Mouse (Mus musculus) hindbrain, postnatal 0 days (tissue): ENCODE data around the gene Adamts4. TPM values are rescaled to one million over a fixed set of nuclear protein-coding genes. Genes with fewer than 3 reads are reported as not detected.
A peak's percentile ranks its signal among the peaks of the same experiment; 100 is the strongest.

Source experiments
- ATAC-seq: fragments of 200-750 bp; cut with Nextera tagmentation; 2 replicates; pipeline ENCODE4 v1.8.0; 2017; ENCODE audit warnings: mild to moderate bottlenecking, moderate TSS enrichment, moderate library complexity
- DNase-seq: peaks from one replicate; pipeline ENCODE4 v3.0.0-alpha.2; 2015; ENCODE audit warnings: low spot score
- H3K27ac ChIP-seq: fragments of 300-500 bp; sonication (generic); 2 replicates; pipeline ENCODE4 v1.5.1; 2014; ENCODE audit warnings: mild to moderate bottlenecking
- H3K27me3 ChIP-seq: fragments of 300-500 bp; sonication (generic); 2 replicates; pipeline ENCODE4 v1.6.1; 2014; ENCODE audit warnings: low read length, mixed read lengths; ENCODE audit not compliant: insufficient read depth
- H3K36me3 ChIP-seq: fragments of 300-500 bp; sonication (generic); 2 replicates; pipeline ENCODE4 v1.6.1; 2014; ENCODE audit warnings: low read length, mixed read lengths; ENCODE audit not compliant: insufficient read depth
- H3K4me1 ChIP-seq: fragments of 300-500 bp; sonication (generic); 2 replicates; pipeline ENCODE4 v1.6.1; 2014; ENCODE audit warnings: antibody characterized with exemption, low read length, mixed read lengths; ENCODE audit not compliant: insufficient read depth
- H3K4me2 ChIP-seq: fragments of 300-500 bp; sonication (generic); 2 replicates; pipeline ENCODE4 v1.6.1; 2014; ENCODE audit warnings: low read depth, mild to moderate bottlenecking, low read length, moderate library complexity, mixed read lengths
- H3K4me3 ChIP-seq: fragments of 300-500 bp; sonication (generic); 2 replicates; pipeline ENCODE4 v1.5.1; 2014; ENCODE audit warnings: low read length
- H3K9ac ChIP-seq: fragments of 300-500 bp; sonication (generic); replicated peaks from 2 replicates; pipeline ENCODE4 v1.6.1; 2014; ENCODE audit warnings: mild to moderate bottlenecking, low read length, moderate library complexity, mixed read lengths
- H3K9me3 ChIP-seq: fragments of 300-500 bp; sonication (generic); 2 replicates; pipeline ENCODE4 v1.6.1; 2016; ENCODE audit warnings: low read length, mixed read lengths
- CTCF ChIP-seq: IDR thresholded peaks from 2 replicates; pipeline ENCODE4 v1.5.1; 2016; ENCODE audit warnings: antibody characterized with exemption, control low read depth, low read depth
- WGBS: fragments of 180-500 bp; shearing (Covaris S2); extraction: QIAGEN DNeasy Blood & Tissue Kit; methylation state at CpG from one replicate; pipeline ENCODE4 v1.1.7; 2014; 5-methylcytosine and 5-hydroxymethylcytosine counted together
- polyA plus RNA-seq: library from polyadenylated mRNA; unstranded; fragments of >200 nt; fragmentation: Nextera tagmentation; extraction: Ambion mirVana; gene quantifications from 2 replicates; pipeline ENCODE4 v1.2.1, GENCODE M21; 2015
- total RNA-seq: library from RNA; depleted of rRNA; stranded (reverse); fragments of >200 nt; gene quantifications from 2 replicates; pipeline ENCODE4 v1.2.3, GENCODE M21; 2014

The Adamts4 gene
- total and polyA plus RNA-seq, 2 experiments from 2014 or later = 4.4 to 7.4 TPM

DNA sequence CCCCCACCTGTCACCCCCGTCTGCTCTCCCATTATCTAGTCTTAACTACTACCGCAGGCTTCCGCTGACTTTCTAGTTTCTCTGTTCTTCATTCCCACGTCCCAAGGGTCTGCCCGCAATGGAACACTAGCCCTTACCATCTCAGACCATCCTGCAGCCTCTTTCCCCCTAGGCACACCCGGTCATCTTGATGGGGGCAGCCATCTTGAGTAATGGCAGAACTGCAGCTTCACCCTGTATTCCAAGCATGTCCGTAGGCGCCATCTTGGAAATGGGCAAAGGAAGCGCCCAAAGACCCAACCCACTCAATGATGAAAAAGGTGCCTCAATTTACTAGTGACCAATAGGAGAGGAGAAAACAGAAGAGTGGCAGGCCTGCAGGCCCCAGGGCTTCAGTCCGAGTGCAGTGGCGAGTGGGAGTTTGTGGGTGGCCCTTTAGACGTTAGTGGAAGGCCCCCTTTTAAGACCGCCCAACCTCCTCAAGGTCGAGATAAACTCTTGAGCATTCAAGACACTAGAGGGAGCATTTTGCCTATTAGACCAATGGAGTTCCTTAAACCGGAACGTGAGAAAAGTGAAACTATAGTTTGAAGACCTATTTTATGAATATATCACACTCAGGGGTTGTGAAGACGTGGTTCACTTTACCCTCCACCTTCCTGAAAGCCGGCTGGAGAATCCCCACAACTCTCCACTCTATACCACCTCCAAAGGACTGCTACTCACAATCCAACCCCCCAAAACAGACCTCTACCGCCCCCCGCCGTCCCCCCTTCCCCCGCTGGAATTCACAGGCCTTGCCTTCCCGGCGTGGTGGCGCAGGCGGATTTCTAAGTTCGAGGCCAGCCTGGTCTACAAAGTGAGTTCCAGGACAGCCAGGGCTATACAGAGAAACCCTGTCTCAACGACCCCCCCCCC, 27.7 kb upstream of the Adamts4 start, which contains the start of gene Tomm40l:
Gene Tomm40l, minus strand, starts transcription at position 277 of the 918 bp plus-strand sequence.
- Histone ChIP-seq H3K27ac (peak within 1 kb of the TSS; percentile 62; the same call in 1 of the 2 replicates), H3K9ac (peak within 1 kb of the TSS; percentile 54), H3K27me3 (no peaks in the 10 kb centered on the region), H3K36me3 (peaks cover 17% of the 10 kb centered on the region; the same call in 1 of the 2 replicates), H3K4me3 (peak within 1 kb of the TSS; percentile 51), H3K9me3 (no peaks in the 10 kb centered on the region), H3K4me2 (peak within 1 kb of the TSS; percentile 67), H3K4me1 (peaks cover 7% of the 10 kb centered on the region; the same call in 1 of the 2 replicates)
- ATAC-seq (peak; percentile 98), DNase-seq (peak; percentile 97)
- peak; percentile 75 for TF ChIP-seq CTCF
- 1% methylated on average over 28 of the region's 28 CpGs for WGBS

GRCm38 (mm10) chr1:171223168-171223567, 27.1 kb upstream of the Adamts4 start:
- Histone ChIP-seq H3K4me2 (peak overlapping the region; percentile 67), H3K27ac (peak overlapping the region; percentile 62; the same call in 1 of the 2 replicates), H3K4me1 (peaks cover 7% of the 10 kb centered on the region; the same call in 1 of the 2 replicates), H3K27me3 (no peaks in the 10 kb centered on the region), H3K9ac (peak overlapping the region; percentile 21; the same call in 1 of the 2 replicates), H3K4me3 (peak overlapping the region; percentile 51), H3K36me3 (peaks cover 14% of the 10 kb centered on the region; the same call in 1 of the 2 replicates), H3K9me3 (no peaks in the 10 kb centered on the region)
- no peak for DNase-seq
- ATAC-seq = no peak
- WGBS = 79% methylated on average over 6 of the region's 6 CpGs
- no peak for TF ChIP-seq CTCF

GRCm38 (mm10) chr1:171223796-171224195, 26.4 kb upstream of the Adamts4 start:
- H3K4me3 ChIP-seq = no peak overlapping the region
- H3K36me3 ChIP-seq = peaks cover 12% of the 10 kb centered on the region; the same call in 1 of the 2 replicates
- no peak for TF ChIP-seq CTCF
- H3K9me3 ChIP-seq = no peaks in the 10 kb centered on the region
- no peak overlapping the region for H3K27ac ChIP-seq
- no peak overlapping the region for H3K9ac ChIP-seq
- DNase-seq (no peak), ATAC-seq (no peak)
- WGBS = 95% methylated on average over 2 of the region's 2 CpGs
- H3K4me2 ChIP-seq = no peak overlapping the region
- H3K4me1 ChIP-seq = peaks cover 7% of the 10 kb centered on the region; the same call in 1 of the 2 replicates
- H3K27me3 ChIP-seq = no peaks in the 10 kb centered on the region

- Histone ChIP-seq H3K4me1 (peaks cover 7% of the 10 kb centered on the region; the same call in 1 of the 2 replicates), H3K9me3 (no peaks in the 10 kb centered on the region), H3K4me3 (no peak within 1 kb of the TSS), H3K36me3 (peaks cover 2% of the 10 kb centered on the region; the same call in 1 of the 2 replicates), H3K9ac (no peak within 1 kb of the TSS), H3K27me3 (no peaks in the 10 kb centered on the region), H3K27ac (no peak within 1 kb of the TSS), H3K4me2 (no peak within 1 kb of the TSS)
- WGBS = 82% methylated on average over 5 of the region's 5 CpGs
- ATAC-seq (no peak), DNase-seq (no peak)
- no peak for TF ChIP-seq CTCF
Observed at GRCm38 (mm10) chr1:171224857-171225256, 25.4 kb upstream of the Adamts4 start, which contains the start of gene Apoa2. Gene Apoa2 (plus strand): TSS chr1:171225054.

- no peak overlapping the region for H3K4me2 ChIP-seq
- H3K27ac ChIP-seq = no peak overlapping the region
- H3K27me3 ChIP-seq = no peaks in the 10 kb centered on the region
- H3K9me3 ChIP-seq = no peaks in the 10 kb centered on the region
- TF ChIP-seq CTCF = no peak
- WGBS = 48% methylated on average over 4 of the region's 4 CpGs
- H3K9ac ChIP-seq = no peak overlapping the region
- H3K36me3 ChIP-seq = no peaks in the 10 kb centered on the region
- H3K4me1 ChIP-seq = no peaks in the 10 kb centered on the region
- DNase-seq (no peak), ATAC-seq (no peak)
- no peak overlapping the region for H3K4me3 ChIP-seq
Observed at GRCm38 (mm10) chr1:171226780-171227179, 23.4 kb upstream of the Adamts4 start.

GRCm38 (mm10) chr1:171227879-171228278, 22.3 kb upstream of the Adamts4 start:
- Histone ChIP-seq H3K9ac (no peak overlapping the region), H3K27ac (no peak overlapping the region), H3K27me3 (no peaks in the 10 kb centered on the region), H3K4me3 (no peak overlapping the region), H3K4me2 (no peak overlapping the region), H3K9me3 (no peaks in the 10 kb centered on the region), H3K4me1 (no peaks in the 10 kb centered on the region), H3K36me3 (no peaks in the 10 kb centered on the region)
- no peak for DNase-seq
- ATAC-seq = no peak
- WGBS = 88% methylated on average over 1 of the region's 1 CpGs
- no peak for TF ChIP-seq CTCF
